Mouse (Mus musculus) heart, adult 2 months (tissue): ENCODE data around the gene Creg2.

Experiments used
- CTCF ChIP-seq: fragments of 200-600 bp; IDR thresholded peaks from 2 replicates; pipeline ENCODE4 v1.8.1; 2022; ENCODE audit warnings: antibody characterized with exemption, mild to moderate bottlenecking, moderate library complexity
- POLR2A ChIP-seq: fragments of 200-500 bp; IDR thresholded peaks from 2 replicates; pipeline ENCODE4 v1.6.1; 2011; ENCODE audit warnings: mild to moderate bottlenecking, low read depth, low read length, control low read depth; ENCODE audit not compliant: insufficient read depth

GRCm38 (mm10) chr1:39672362-39673105 lies 21.3 kb upstream of the Creg2 start:
- TF ChIP-seq CTCF (no peak), POLR2A (no peak)
